Comparison of ENCODE assay signal across 27 mouse cellular contexts in genomic region chr3:150817807-150818206, GRCm38 (mm10).
"Had no signal": no experiment of that assay in that cellular context is flagged by ENCODE, and none has a peak within 500 bp of the region (broad histone marks: within the 10 kb centered on the region; RNA-seq: fewer than 3 reads in every experiment).

No protein-coding gene starts in this region.

- H3K27ac ChIP-seq: gastrocnemius, adult 2 months; heart, embryonic 10.5 days; hindbrain, embryonic 10.5 days; hindbrain, embryonic 12.5 days; hindbrain, embryonic 14.5 days; intestine, embryonic 15.5 days; layer of hippocampus, adult 2 months; left cerebral cortex, adult 2 months; limb, embryonic 10.5 days; limb, embryonic 12.5 days; liver, embryonic 13.5 days; liver, embryonic 15.5 days had no signal

- H3K27me3 ChIP-seq: heart, embryonic 12.5 days; hindbrain, embryonic 12.5 days; intestine, embryonic 15.5 days; limb, embryonic 12.5 days; liver, embryonic 13.5 days; liver, embryonic 15.5 days had no signal

- H3K36me3 ChIP-seq: heart, embryonic 10.5 days; heart, embryonic 12.5 days; hindbrain, embryonic 10.5 days; hindbrain, embryonic 12.5 days; intestine, embryonic 15.5 days; limb, embryonic 10.5 days; limb, embryonic 12.5 days; liver, embryonic 13.5 days; liver, embryonic 15.5 days had no signal

- ATAC-seq: hindbrain, embryonic 16.5 days; inflammation-experienced regulatory T-cells, adult 6 months; intestine, embryonic 15.5 days; intestine, postnatal 0 days; liver, postnatal 0 days had no signal

- H3K4me2 ChIP-seq: heart, embryonic 12.5 days; hindbrain, embryonic 12.5 days; hindbrain, embryonic 14.5 days; intestine, embryonic 15.5 days; limb, embryonic 12.5 days; liver, embryonic 11.5 days; liver, embryonic 13.5 days; liver, embryonic 15.5 days had no signal

- H3K9ac ChIP-seq: heart, embryonic 12.5 days; hindbrain, embryonic 12.5 days; hindbrain, embryonic 14.5 days; intestine, embryonic 15.5 days; limb, embryonic 12.5 days; liver, embryonic 13.5 days; liver, embryonic 15.5 days; liver, postnatal 0 days had no signal

- H3K9me3 ChIP-seq: heart, embryonic 10.5 days; heart, embryonic 12.5 days; hindbrain, embryonic 10.5 days; hindbrain, embryonic 12.5 days; intestine, embryonic 15.5 days; limb, embryonic 10.5 days; limb, embryonic 12.5 days; liver, embryonic 13.5 days; liver, embryonic 15.5 days had no signal

- H3K4me3 ChIP-seq: gastrocnemius, adult 2 months; heart, embryonic 10.5 days; heart, embryonic 12.5 days; hindbrain, embryonic 10.5 days; hindbrain, embryonic 12.5 days; intestine, embryonic 15.5 days; layer of hippocampus, adult 2 months; left cerebral cortex, adult 2 months; limb, embryonic 10.5 days; limb, embryonic 12.5 days; liver, embryonic 13.5 days; liver, embryonic 15.5 days had no signal

- H3K4me1 ChIP-seq: heart, embryonic 10.5 days; hindbrain, embryonic 10.5 days; hindbrain, embryonic 12.5 days; intestine, embryonic 15.5 days; limb, embryonic 10.5 days; limb, embryonic 12.5 days; liver, embryonic 13.5 days; liver, embryonic 15.5 days had no signal

- DNase-seq: gastrocnemius, adult 2 months; gastrocnemius, postnatal 10 days; gastrocnemius, postnatal 25 days; heart, adult 18-20 months; heart, postnatal 10 days; heart, postnatal 4 days; kidney, adult 18-20 months; kidney, adult 8-10 months; kidney, postnatal 4 days; liver; liver, embryonic 13.5 days; liver, postnatal 0 days had no signal
